Mouse (Mus musculus) myocyte (in vitro differentiated cells): Measurements from ENCODE around the gene Hdac9. TPM values are rescaled to one million over a fixed set of nuclear protein-coding genes. Genes with fewer than 3 reads are reported as not detected.

Experiments
- H3K27me3 ChIP-seq: one replicate; pipeline ENCODE4 v1.6.1; 2011; ENCODE audit not compliant: control insufficient read depth, insufficient read depth, insufficient read length
- H3K36me3 ChIP-seq: one replicate; pipeline ENCODE4 v1.6.1; 2011; ENCODE audit not compliant: control insufficient read depth, insufficient read depth
- H3K4me2 ChIP-seq: one replicate; pipeline ENCODE4 v1.6.1; 2011; ENCODE audit warnings: low read depth, control low read depth
- H3K4me3 ChIP-seq: one replicate; pipeline ENCODE4 v1.5.1; 2011; ENCODE audit warnings: mild to moderate bottlenecking, control low read depth, moderate library complexity
- H3K79me2 ChIP-seq: one replicate; pipeline ENCODE4 v1.6.1; 2011; ENCODE audit not compliant: control insufficient read depth, insufficient read depth
- H3ac ChIP-seq: one replicate; pipeline ENCODE4 v1.6.1; 2011; ENCODE audit not compliant: control insufficient read depth, insufficient read length
- CEBPB ChIP-seq: IDR thresholded peaks from 2 replicates; pipeline ENCODE4 v1.6.1; 2011; ENCODE audit warnings: mild to moderate bottlenecking, moderate library complexity; ENCODE audit not compliant: poor library complexity, insufficient read depth, severe bottlenecking
- E2F4 ChIP-seq: IDR thresholded peaks from one replicate; pipeline ENCODE4 v1.6.1; 2011; ENCODE audit warnings: mild to moderate bottlenecking, control low read depth, moderate library complexity; ENCODE audit not compliant: insufficient read depth
- MAX ChIP-seq: IDR thresholded peaks from one replicate; pipeline ENCODE4 v1.6.1; 2011; ENCODE audit warnings: low read depth, mild to moderate bottlenecking, control low read depth
- MYOD1 ChIP-seq, 3 experiments: IDR thresholded peaks; one replicate each; pipeline ENCODE4 v1.6.1; 2011; ENCODE audit warnings: control low read depth in 2 of 3, low read depth in 2 of 3, mild to moderate bottlenecking in 2 of 3, moderate library complexity in 1 of 3; ENCODE audit not compliant: insufficient read length in 2 of 3, control insufficient read depth in 1 of 3
- MYOG ChIP-seq, 3 experiments: IDR thresholded peaks; one replicate each; pipeline ENCODE4 v1.6.1; 2011; ENCODE audit warnings: control low read depth in 2 of 3, low read depth in 2 of 3, mild to moderate bottlenecking in 2 of 3; ENCODE audit not compliant: insufficient read length in 2 of 3, control insufficient read depth in 1 of 3, insufficient read depth in 1 of 3
- POLR2A ChIP-seq: IDR thresholded peaks from one replicate; pipeline ENCODE4 v1.6.1; 2011; ENCODE audit warnings: low read depth, mild to moderate bottlenecking, control low read depth, moderate library complexity; ENCODE audit not compliant: insufficient read length
- POLR2AphosphoS2 ChIP-seq: IDR thresholded peaks from one replicate; pipeline ENCODE4 v1.6.1; 2011; ENCODE audit warnings: low read depth, control low read depth; ENCODE audit not compliant: insufficient read length
- REST ChIP-seq: IDR thresholded peaks from one replicate; pipeline ENCODE4 v1.6.1; 2011; ENCODE audit warnings: mild to moderate bottlenecking, control low read depth, moderate library complexity; ENCODE audit not compliant: insufficient read depth, insufficient read length
- SRF ChIP-seq: IDR thresholded peaks from one replicate; pipeline ENCODE4 v1.6.1; 2011; ENCODE audit warnings: low read depth; ENCODE audit not compliant: control insufficient read depth, insufficient read length
- TCF12 ChIP-seq: IDR thresholded peaks from one replicate; pipeline ENCODE4 v1.6.1; 2011; ENCODE audit warnings: mild to moderate bottlenecking, control low read depth; ENCODE audit not compliant: poor library complexity, insufficient read depth, severe bottlenecking
- TCF3 ChIP-seq: IDR thresholded peaks from one replicate; pipeline ENCODE4 v1.6.1; 2011; ENCODE audit warnings: low read depth, control low read depth; ENCODE audit not compliant: insufficient read length
- USF1 ChIP-seq: IDR thresholded peaks from one replicate; pipeline ENCODE4 v1.6.1; 2011; ENCODE audit warnings: low read depth, mild to moderate bottlenecking, control low read depth, moderate library complexity
- polyA plus RNA-seq: library from polyadenylated mRNA; unstranded; fragments of >200 nt; fragmentation: generic; extraction: Trizol; gene quantifications from one replicate; pipeline ENCODE4 v1.2.1, GENCODE M21; 2012; ENCODE audit warnings: missing spikeins

The Hdac9 gene
- polyA plus RNA-seq, 1 experiment: 0.47 TPM

- H3K79me2 ChIP-seq: no peaks in the 10 kb centered on the region
- no peaks in the 10 kb centered on the region for H3K27me3 ChIP-seq
- H3K4me3 ChIP-seq: no peak overlapping the region
- H3K36me3 ChIP-seq: no peaks in the 10 kb centered on the region
- no peak overlapping the region for H3ac ChIP-seq
- no peak overlapping the region for H3K4me2 ChIP-seq
- TF ChIP-seq SRF (no peak), E2F4 (no peak), REST (no peak), MAX (no peak), POLR2AphosphoS2 (no peak), MYOD1 (IDR thresholded peaks at IDR 0.05; ENCODE audit: control insufficient read depth in 1 of 3, insufficient read length in 2 of 3, low read depth in 2 of 3) (no peak), CEBPB (no peak), POLR2A (no peak), MYOG (IDR thresholded peaks at IDR 0.05; ENCODE audit: control insufficient read depth in 1 of 3, insufficient read depth in 1 of 3, insufficient read length in 2 of 3, low read depth in 2 of 3) (no peak)
Measured at GRCm38 (mm10) chr12:34220051-34220926, 696.6 kb downstream of the Hdac9 start.

GRCm38 (mm10) chr12:34218561-34218960, 698.3 kb downstream of the Hdac9 start:
- TF ChIP-seq MYOG (IDR thresholded peaks at IDR 0.05; ENCODE audit: control insufficient read depth in 1 of 3, insufficient read depth in 1 of 3, insufficient read length in 2 of 3, low read depth in 2 of 3): no peak
- no peak for TF ChIP-seq POLR2A
- TF ChIP-seq USF1: no peak
- TF ChIP-seq TCF3: no peak
- Histone ChIP-seq H3K79me2 (no peaks in the 10 kb centered on the region), H3K27me3 (no peaks in the 10 kb centered on the region), H3ac (no peak overlapping the region), H3K4me3 (no peak overlapping the region), H3K4me2 (no peak overlapping the region), H3K36me3 (no peaks in the 10 kb centered on the region)

- Histone ChIP-seq H3K4me3 (no peak overlapping the region), H3K79me2 (no peaks in the 10 kb centered on the region), H3K4me2 (peak overlapping the region; percentile 21), H3K27me3 (no peaks in the 10 kb centered on the region), H3K36me3 (no peaks in the 10 kb centered on the region), H3ac (no peak overlapping the region)
- TF ChIP-seq POLR2A: no peak
- no peak for TF ChIP-seq TCF12
Measured at GRCm38 (mm10) chr12:34215023-34216020, 701.6 kb downstream of the Hdac9 start.

- H3K79me2 ChIP-seq: no peaks in the 10 kb centered on the region
- TF ChIP-seq MYOG (IDR thresholded peaks at IDR 0.05; ENCODE audit: control insufficient read depth in 1 of 3, insufficient read depth in 1 of 3, insufficient read length in 2 of 3, low read depth in 2 of 3) (no peak), POLR2A (no peak), SRF (no peak), TCF12 (no peak), MAX (no peak), TCF3 (no peak), MYOD1 (IDR thresholded peaks at IDR 0.05; ENCODE audit: control insufficient read depth in 1 of 3, insufficient read length in 2 of 3, low read depth in 2 of 3) (no peak), POLR2AphosphoS2 (no peak), CEBPB (no peak)
- no peaks in the 10 kb centered on the region for H3K27me3 ChIP-seq
- H3K4me3 ChIP-seq: no peak overlapping the region
- H3K4me2 ChIP-seq: no peak overlapping the region
- no peak overlapping the region for H3ac ChIP-seq
- H3K36me3 ChIP-seq: no peaks in the 10 kb centered on the region
Measured at GRCm38 (mm10) chr12:34212162-34212561, 704.7 kb downstream of the Hdac9 start.

GRCm38 (mm10) chr12:34201471-34201870, 715.4 kb downstream of the Hdac9 start:
- H3K27me3 ChIP-seq: no peaks in the 10 kb centered on the region
- no peak overlapping the region for H3K4me3 ChIP-seq
- no peaks in the 10 kb centered on the region for H3K36me3 ChIP-seq
- no peak for TF ChIP-seq REST
- no peak for TF ChIP-seq MAX
- no peak for TF ChIP-seq TCF12
- no peak for TF ChIP-seq MYOG (IDR thresholded peaks at IDR 0.05; ENCODE audit: control insufficient read depth in 1 of 3, insufficient read depth in 1 of 3, insufficient read length in 2 of 3, low read depth in 2 of 3)
- no peak for TF ChIP-seq POLR2AphosphoS2
- TF ChIP-seq E2F4: no peak
- no peak for TF ChIP-seq TCF3
- TF ChIP-seq MYOD1 (IDR thresholded peaks at IDR 0.05; ENCODE audit: control insufficient read depth in 1 of 3, insufficient read length in 2 of 3, low read depth in 2 of 3): no peak
- TF ChIP-seq SRF: no peak
- no peak for TF ChIP-seq CEBPB
- TF ChIP-seq USF1: no peak
- no peak overlapping the region for H3K4me2 ChIP-seq
- H3ac ChIP-seq: no peak overlapping the region
- H3K79me2 ChIP-seq: no peaks in the 10 kb centered on the region
